23 mouse cellular contexts compared by ENCODE assay signal in genomic region chr5:123530056-123530455, GRCm38 (mm10). TPM values are rescaled to one million over a fixed set of nuclear protein-coding genes. Genes with fewer than 3 reads are reported as not detected.
DNase-seq lines count a peak whose midpoint lies in the region.
"Had no signal": no experiment of that assay in that cellular context is flagged by ENCODE, and none has a peak within 500 bp of the region (broad histone marks: within the 10 kb centered on the region; RNA-seq: fewer than 3 reads in every experiment).

No protein-coding gene starts in this region.

- DNase-seq in frontal cortex, postnatal 10 days (ENCODE audit: low spot score in 2 of 2): peak; percentile 1 to 4
- DNase-seq in frontal cortex, postnatal 36 days (ENCODE audit: low spot score in 2 of 2): no peak
- DNase-seq in layer of hippocampus, adult 11-12 months (ENCODE audit: low spot score): peak; percentile 2
- no peak for DNase-seq in layer of hippocampus, postnatal 36 days
- peak; percentile 0 for DNase-seq in right cerebral cortex, adult 18-20 months
- DNase-seq in right cerebral cortex, postnatal 14 days: no peak
- DNase-seq in testis, postnatal 10 days (ENCODE audit: low spot score): peak; percentile 37
- DNase-seq in B cell, adult 2 months: no peak
- DNase-seq: adrenal gland, adult 8-10 months; gastrocnemius, postnatal 36 days; kidney, adult 9 months; kidney, postnatal 14 days; liver, embryonic 13.5 days; lung, adult 2 months; lung, postnatal 36 days; thymus, postnatal 25 days had no signal

RNA-seq across cellular contexts. Expression of gene Gm49027, which starts 4.8 kb away (rescaled TPM):
- 1 to 10 TPM; 5.9 to 7.6 TPM for total RNA-seq in layer of hippocampus, postnatal 36 days (2021)
- total RNA-seq: gastrocnemius, postnatal 36 days; hematopoietic stem cell, adult 5-6 weeks; monocyte, adult 5-6 weeks; neutrophil, adult 5-6 weeks had no signal

RNA-seq across cellular contexts. Expression of gene Diablo, which starts 6.1 kb away (rescaled TPM):
- 10 to 100 TPM; 34.4 to 37.0 TPM for total RNA-seq in layer of hippocampus, postnatal 36 days (2021)

RNA-seq across cellular contexts. Expression of gene B3gnt4, which starts 19.8 kb away (rescaled TPM):
- 1 to 10 TPM; 1.1 to 1.2 TPM for total RNA-seq in layer of hippocampus, postnatal 36 days (2021)
- total RNA-seq: gastrocnemius, postnatal 36 days; heart, adult 8-10 months; hematopoietic stem cell, adult 5-6 weeks; monocyte, adult 5-6 weeks; neutrophil, adult 5-6 weeks had no signal

RNA-seq across cellular contexts. Expression of gene Il31, which starts 40.8 kb away (rescaled TPM):
- not detected for total RNA-seq in layer of hippocampus, postnatal 36 days (2021)
- total RNA-seq: adrenal gland, adult 8-10 months; CH12.LX; G1E; gastrocnemius, postnatal 36 days; heart, adult 8-10 months; hematopoietic stem cell, adult 5-6 weeks; left cerebral cortex, postnatal 36 days; monocyte, adult 5-6 weeks; neutrophil, adult 5-6 weeks had no signal

RNA-seq across cellular contexts. Expression of gene Lrrc43, which starts 41.0 kb away (rescaled TPM):
- total RNA-seq in layer of hippocampus, postnatal 36 days (2021): under 1 TPM; 0.50 to 0.73 TPM
- total RNA-seq: adrenal gland, adult 8-10 months; CH12.LX; G1E; gastrocnemius, postnatal 36 days; heart, adult 8-10 months; hematopoietic stem cell, adult 5-6 weeks; neutrophil, adult 5-6 weeks had no signal

Comparison
In these comparisons a context has a peak if more than half of its experiments do, and no peak if none do; other contexts are left out.
1. DNase-seq: peak in frontal cortex, postnatal 10 days (2 of 2), layer of hippocampus, adult 11-12 months (single experiment), right cerebral cortex, adult 18-20 months (single experiment) and testis, postnatal 10 days (single experiment); none in frontal cortex, postnatal 36 days (0 of 2), layer of hippocampus, postnatal 36 days (0 of 2), right cerebral cortex, postnatal 14 days (single experiment) and B cell, adult 2 months (0 of 2).